Mouse (Mus musculus) ES-E14 (cell line): ENCODE measurements around the gene Rnaset2a. TPM values are rescaled to one million over a fixed set of nuclear protein-coding genes. Genes with fewer than 3 reads are reported as not detected.
"Not testable (repeated sequence)": the region's sequence is repeated elsewhere in the genome, so short reads cannot be mapped to it uniquely, and the experiment has no call there.

ENCODE experiments used
- DNase-seq: peaks from one replicate; pipeline ENCODE4 v3.0.0-alpha.2; 2013; ENCODE audit warnings: low read depth, low spot score
- H3K27ac ChIP-seq: 2 replicates; pipeline ENCODE4 v1.5.1; 2012; ENCODE audit warnings: low read depth, mild to moderate bottlenecking, low read length, moderate library complexity, mixed read lengths; ENCODE audit not compliant: poor library complexity, insufficient read depth, severe bottlenecking
- H3K36me3 ChIP-seq: 2 replicates; pipeline ENCODE4 v1.6.1; 2012; ENCODE audit warnings: mild to moderate bottlenecking, low read length, moderate library complexity, mixed read lengths; ENCODE audit not compliant: control insufficient read depth, poor library complexity, insufficient read depth, severe bottlenecking
- H3K4me1 ChIP-seq, 2 experiments: fragments of 150-350 bp in 1 of 2; sonication (generic) in 1 of 2; 2 replicates each; pipeline ENCODE4 v1.6.1; 2012; ENCODE audit warnings: low read length in 2 of 2, mild to moderate bottlenecking in 1 of 2, mixed read lengths in 1 of 2; ENCODE audit not compliant: control insufficient read depth in 2 of 2, insufficient read depth in 2 of 2, poor library complexity in 1 of 2
- H3K4me3 ChIP-seq, 2 experiments: fragments of 150-350 bp in 1 of 2; sonication (generic) in 1 of 2; 2 replicates each; pipeline ENCODE4 v1.5.1; 2012; ENCODE audit warnings: low read length in 2 of 2, low read depth in 1 of 2, mild to moderate bottlenecking in 1 of 2, mixed read lengths in 1 of 2; ENCODE audit not compliant: insufficient read depth in 1 of 2, poor library complexity in 1 of 2, severe bottlenecking in 1 of 2
- H3K9ac ChIP-seq: 2 replicates; pipeline ENCODE4 v1.6.1; 2012; ENCODE audit warnings: low read depth, mild to moderate bottlenecking, low read length, mixed read lengths; ENCODE audit not compliant: poor library complexity, insufficient read depth, severe bottlenecking
- H3K9me3 ChIP-seq: fragments of 150-350 bp; sonication (generic); 2 replicates; pipeline ENCODE4 v1.6.1; 2012; ENCODE audit warnings: low read depth, mild to moderate bottlenecking, low read length; ENCODE audit not compliant: control insufficient read depth, insufficient read depth
- in situ Hi-C, 2 experiments: fragments of 600-800 bp; cut with MboI; formaldehyde crosslinking; loops; one replicate each; pipeline ENCODE4 v1.15.1; 2025; ENCODE audit warnings: low sequenced_read_pairs in 2 of 2, inconsistent platforms in 1 of 2; ENCODE audit not compliant: unreplicated experiment in 2 of 2
- total RNA-seq: library from RNA; depleted of rRNA; stranded (reverse); fragments of 300-350 nt; gene quantifications from 2 replicates; pipeline ENCODE4 v1.2.3, GENCODE M21; 2012

Rnaset2a gene
- total RNA-seq, 1 experiment = 24.5 TPM

DNA sequence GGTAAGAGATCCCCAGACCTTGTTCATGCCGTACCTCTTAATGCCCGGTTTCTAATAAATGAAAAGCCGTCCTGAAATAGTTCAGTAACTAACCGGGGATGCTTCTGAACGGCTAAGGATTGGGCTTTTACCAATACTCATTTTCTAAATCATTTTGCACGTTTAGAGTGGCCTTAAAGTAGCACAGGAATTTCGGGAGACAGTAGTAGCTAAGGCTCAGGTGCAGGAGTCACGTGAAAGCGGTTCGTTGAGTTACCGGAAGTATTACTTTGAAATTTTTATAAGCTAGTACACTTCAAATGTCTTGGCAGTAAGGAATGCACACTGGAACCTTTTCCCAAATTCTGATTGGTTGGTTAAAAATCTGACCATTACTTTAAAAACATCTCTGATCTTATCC, 18.1 kb upstream of the Rnaset2a start:
- H3K9me3 ChIP-seq, DNase-seq, H3K4me1 ChIP-seq, in situ Hi-C loops, H3K27ac ChIP-seq: not testable (repeated sequence)
- peaks cover 12% of the 10 kb centered on the region for H3K36me3 ChIP-seq
- H3K4me3 ChIP-seq = peak overlapping the region; percentile 95 to 96
- H3K9ac ChIP-seq = peak overlapping the region; percentile 97; the same call in 1 of the 2 replicates

DNA sequence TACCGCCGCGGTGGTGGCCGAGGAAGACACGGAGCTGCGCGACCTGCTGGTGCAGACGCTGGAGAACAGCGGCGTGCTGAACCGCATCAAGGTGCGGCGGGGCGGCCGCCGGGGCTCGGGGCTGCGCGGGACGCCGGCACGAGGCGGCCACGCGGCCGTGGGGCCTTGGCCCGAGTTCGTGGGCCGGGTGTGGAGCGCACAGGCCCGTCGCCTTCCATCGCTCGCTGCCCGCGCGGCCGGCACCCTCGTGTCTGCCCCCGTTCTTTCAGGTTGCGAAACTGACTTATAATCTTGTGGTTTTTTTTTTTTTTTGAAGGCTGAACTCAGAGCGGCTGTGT, 17.7 kb upstream of the Rnaset2a start:
- H3K36me3 ChIP-seq = peaks cover 11% of the 10 kb centered on the region
- H3K9me3 ChIP-seq, DNase-seq, in situ Hi-C loops, H3K4me1 ChIP-seq: not testable (repeated sequence)
- H3K4me3 ChIP-seq = peak overlapping the region; percentile 95 to 96
- peak overlapping the region; percentile 97 for H3K9ac ChIP-seq
- peak overlapping the region; percentile 81 for H3K27ac ChIP-seq

DNA sequence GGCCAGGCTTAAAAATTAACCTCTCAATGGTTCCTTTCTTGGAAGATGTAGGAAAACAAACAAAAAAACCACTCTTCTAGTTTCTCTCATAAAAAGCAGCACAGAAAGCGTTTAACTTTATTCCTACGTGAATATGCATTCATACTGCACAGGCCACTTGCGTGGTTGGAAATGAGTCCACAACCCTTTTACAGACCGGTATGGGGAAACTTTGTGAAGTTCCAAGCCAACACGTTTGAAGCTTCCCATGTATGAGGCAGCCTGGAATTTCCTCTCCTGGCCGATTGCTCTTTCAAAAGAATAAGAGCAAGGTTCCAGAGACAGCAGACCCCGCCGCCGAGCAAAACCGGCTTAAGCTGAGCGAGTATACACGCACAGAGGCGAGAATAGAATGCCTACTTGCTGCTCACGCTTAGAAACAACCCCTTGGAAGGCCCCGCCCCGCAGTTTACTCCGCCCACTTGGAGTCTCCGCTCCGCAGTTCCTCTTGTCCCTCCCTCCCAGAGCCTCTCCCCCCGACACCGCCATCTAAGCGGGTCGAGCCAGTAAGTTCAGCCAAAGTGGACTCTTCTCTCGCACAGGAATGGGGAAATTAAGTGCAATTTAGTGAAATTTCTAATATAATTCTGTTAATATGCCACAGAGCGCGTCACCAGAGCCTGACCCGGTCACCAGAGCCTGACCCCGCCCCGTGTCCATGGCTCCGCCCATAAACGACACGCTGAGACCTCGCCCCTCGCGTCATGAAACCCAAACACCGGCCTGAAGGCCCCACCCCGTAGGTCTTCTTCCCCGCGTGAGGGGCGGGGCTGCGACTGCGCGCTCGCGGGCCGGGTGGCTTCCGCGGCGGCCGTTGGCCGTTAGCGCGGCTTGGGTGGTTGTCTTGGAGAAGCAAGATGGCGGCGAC, 17.1 kb upstream of the Rnaset2a start, which contains the start of gene Fgfr1op:
Gene Fgfr1op, plus strand, starts transcription at position 801 of the 907 bp plus-strand sequence.
- H3K9me3 ChIP-seq, in situ Hi-C loops, H3K36me3 ChIP-seq, DNase-seq, H3K4me1 ChIP-seq: not testable (repeated sequence)
- H3K27ac ChIP-seq = peak within 1 kb of the TSS; percentile 81
- H3K9ac ChIP-seq = peak within 1 kb of the TSS; percentile 97
- peak within 1 kb of the TSS; percentile 95 to 96 for H3K4me3 ChIP-seq

GRCm38 (mm10) chr17:8160969-8161368, 13.1 kb upstream of the Rnaset2a start:
- H3K27ac ChIP-seq, H3K9me3 ChIP-seq, in situ Hi-C loops, DNase-seq, H3K9ac ChIP-seq, H3K4me1 ChIP-seq, H3K4me3 ChIP-seq, H3K36me3 ChIP-seq: not testable (repeated sequence)

DNA sequence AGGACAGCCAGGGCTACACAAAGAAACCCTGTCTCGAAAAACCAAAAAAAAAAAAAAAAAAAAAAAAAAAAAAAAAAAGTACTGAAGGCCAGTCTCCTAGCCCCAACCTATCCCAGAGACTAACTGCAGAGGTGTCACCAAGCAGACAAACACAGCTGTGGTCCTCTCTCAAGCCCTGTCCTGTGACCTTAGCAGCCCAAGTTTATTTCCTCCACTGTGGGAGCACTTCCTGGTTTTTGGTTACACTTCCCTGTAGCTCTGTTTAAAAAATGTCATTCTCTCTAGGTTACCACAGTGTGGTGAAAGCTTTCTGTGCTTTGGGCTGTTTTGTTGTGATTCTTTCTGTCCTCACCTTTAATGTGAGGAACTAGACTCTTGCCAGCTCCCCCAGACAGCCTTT, 10.7 kb upstream of the Rnaset2a start:
- H3K36me3 ChIP-seq, DNase-seq, H3K9me3 ChIP-seq, H3K9ac ChIP-seq, in situ Hi-C loops, H3K27ac ChIP-seq, H3K4me3 ChIP-seq, H3K4me1 ChIP-seq: not testable (repeated sequence)

DNA sequence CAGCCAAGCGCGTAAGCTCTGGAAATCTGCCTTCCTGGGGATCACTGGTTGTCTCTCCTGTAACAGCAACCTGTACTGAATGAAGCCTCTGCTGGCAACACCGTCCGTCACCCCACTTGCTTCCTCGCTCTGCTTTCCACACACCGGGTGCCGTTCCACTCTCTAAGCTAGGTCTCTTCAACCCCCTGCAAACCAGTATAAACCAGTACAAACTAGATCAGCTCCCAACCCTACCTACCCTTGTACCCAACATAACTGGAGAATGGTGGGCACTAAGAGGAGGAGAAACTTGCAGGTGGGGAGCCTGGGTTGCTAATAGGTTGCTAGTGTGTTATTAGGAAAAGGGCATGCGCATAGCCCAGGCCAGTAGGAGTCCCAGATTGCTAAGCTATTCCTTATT, 8.1 kb upstream of the Rnaset2a start:
- H3K27ac ChIP-seq = not testable (repeated sequence)

GRCm38 (mm10) chr17:8155010-8155409, 7.1 kb upstream of the Rnaset2a start:
- H3K9me3 ChIP-seq, H3K4me3 ChIP-seq, H3K9ac ChIP-seq, H3K4me1 ChIP-seq, H3K36me3 ChIP-seq, in situ Hi-C loops, H3K27ac ChIP-seq, DNase-seq: not testable (repeated sequence)

More for the DNA sequence above, 8.1 kb upstream of the Rnaset2a start:
- H3K9ac ChIP-seq, in situ Hi-C loops, DNase-seq, H3K4me1 ChIP-seq, H3K4me3 ChIP-seq, H3K9me3 ChIP-seq, H3K36me3 ChIP-seq: not testable (repeated sequence)

GRCm38 (mm10) chr17:8146931-8147330, 966 bp downstream of the Rnaset2a start:
- H3K9me3 ChIP-seq, H3K4me3 ChIP-seq, H3K9ac ChIP-seq, H3K36me3 ChIP-seq, H3K4me1 ChIP-seq, in situ Hi-C loops, H3K27ac ChIP-seq, DNase-seq: not testable (repeated sequence)
